Mouse (Mus musculus): ENCODE data around the gene Vtcn1. TPM values are rescaled to one million over a fixed set of nuclear protein-coding genes. Genes with fewer than 3 reads are reported as not detected.
A peak's percentile ranks its signal among the peaks of the same experiment; 100 is the strongest.

The Vtcn1 gene
- total RNA-seq, 4 experiments from 2014 or later = 0.23 to 0.48 (median 0.36) TPM; not detected in 1

- no peak for DNase-seq (ENCODE audit: low spot score in 2 of 2)
These were observed 95.4 kb downstream of the Vtcn1 start for GRCm38 (mm10) chr3:100920611-100921140.

GRCm38 (mm10) chr3:100921825-100922505 lies 96.7 kb downstream of the Vtcn1 start, which contains the start of gene Trim45:
Trim45 (plus strand) TSS chr3:100922202.
- DNase-seq (ENCODE audit: low spot score in 2 of 2) = peak; percentile 98 to 100

- DNase-seq (ENCODE audit: low spot score in 2 of 2) = no peak
These were observed 97.5 kb downstream of the Vtcn1 start for GRCm38 (mm10) chr3:100922506-100923375.

- peak in 1 of 2 experiments; percentile 32 for DNase-seq (ENCODE audit: low spot score in 2 of 2)
These were observed 98.9 kb downstream of the Vtcn1 start for GRCm38 (mm10) chr3:100924065-100924732.

GRCm38 (mm10) chr3:100925176-100925575 lies 99.9 kb downstream of the Vtcn1 start:
- no peak for DNase-seq (ENCODE audit: low spot score in 2 of 2)

- no peak for DNase-seq (ENCODE audit: low spot score in 2 of 2)
These were observed 106.2 kb downstream of the Vtcn1 start for GRCm38 (mm10) chr3:100931332-100932076.

- no peak for DNase-seq (ENCODE audit: low spot score in 2 of 2)
These were observed 107.1 kb downstream of the Vtcn1 start for GRCm38 (mm10) chr3:100932077-100932944.

- no peak for DNase-seq (ENCODE audit: low spot score in 2 of 2)
These were observed 110.3 kb downstream of the Vtcn1 start for GRCm38 (mm10) chr3:100935521-100935920.

- DNase-seq (ENCODE audit: low spot score in 2 of 2) = no peak
These were observed 110.9 kb downstream of the Vtcn1 start for GRCm38 (mm10) chr3:100936201-100936600.

- DNase-seq (ENCODE audit: low spot score in 2 of 2) = no peak
These were observed 113.0 kb downstream of the Vtcn1 start for GRCm38 (mm10) chr3:100938211-100938610.

GRCm38 (mm10) chr3:100940496-100941037 lies 115.3 kb downstream of the Vtcn1 start:
- no peak for DNase-seq (ENCODE audit: low spot score in 2 of 2)

Other genes starting within 250 kb of the Vtcn1 start
- 100 to 1,000 TPM; 128 to 161 (median 154) TPM for gene Man1a2, start 140.0 kb upstream of the Vtcn1 start, total RNA-seq (2022)
- 10 to 100 TPM; 10.4 to 15.0 (median 11.7) TPM for gene Trim45, start 96.7 kb downstream of the Vtcn1 start, total RNA-seq (2022)
- gene Ttf2, start 144.2 kb downstream of the Vtcn1 start, total RNA-seq (2022) = 1 to 10 TPM; 1.1 to 1.5 (median 1.3) TPM
- gene Cd101, start 204.1 kb downstream of the Vtcn1 start, total RNA-seq (2022) = 1 to 10 TPM in 2 of 4 experiments, under 1 TPM in 2; 0.48 to 1.4 (median 0.92) TPM